Mouse (Mus musculus) kidney, embryonic 14.5 days (tissue): ENCODE data around the gene Oas1e. TPM values are rescaled to one million over a fixed set of nuclear protein-coding genes. Genes with fewer than 3 reads are reported as not detected.
"Not testable (repeated sequence)": the region's sequence is repeated elsewhere in the genome, so short reads cannot be mapped to it uniquely, and the experiment has no call there.

ENCODE experiments used
- ATAC-seq: fragments of 200-750 bp; cut with Nextera tagmentation; 2 replicates; pipeline ENCODE4 v1.8.0; 2017; ENCODE audit warnings: moderate number of reproducible peaks, mild to moderate bottlenecking, moderate TSS enrichment, moderate library complexity; ENCODE audit not compliant: low FRiP score, low TSS enrichment
- H3K27ac ChIP-seq: fragments of 300-500 bp; sonication (generic); 2 replicates; pipeline ENCODE4 v1.5.1; 2014; ENCODE audit warnings: low read depth, mild to moderate bottlenecking, low read length, moderate library complexity, mixed read lengths
- H3K27me3 ChIP-seq: fragments of 300-500 bp; sonication (generic); 2 replicates; pipeline ENCODE4 v1.6.1; 2014; ENCODE audit warnings: mild to moderate bottlenecking, low read length; ENCODE audit not compliant: control insufficient read depth, insufficient read depth
- H3K36me3 ChIP-seq: fragments of 300-500 bp; sonication (generic); 2 replicates; pipeline ENCODE4 v1.6.1; 2014; ENCODE audit warnings: low read length, mixed read lengths; ENCODE audit not compliant: control insufficient read depth, insufficient read depth
- H3K4me1 ChIP-seq: fragments of 300-500 bp; sonication (generic); 2 replicates; pipeline ENCODE4 v1.6.1; 2014; ENCODE audit warnings: low read length, mixed read lengths; ENCODE audit not compliant: control insufficient read depth, insufficient read depth
- H3K4me2 ChIP-seq: fragments of 300-500 bp; sonication (generic); replicated peaks from 2 replicates; pipeline ENCODE4 v1.6.1; 2014; ENCODE audit warnings: low read depth, mild to moderate bottlenecking, low read length
- H3K4me3 ChIP-seq: fragments of 300-500 bp; sonication (generic); 2 replicates; pipeline ENCODE4 v1.5.1; 2014; ENCODE audit warnings: mild to moderate bottlenecking, low read length
- H3K9ac ChIP-seq: fragments of 300-500 bp; sonication (generic); 2 replicates; pipeline ENCODE4 v1.6.1; 2014; ENCODE audit warnings: low read depth, mild to moderate bottlenecking, low read length, moderate library complexity
- H3K9me3 ChIP-seq: fragments of 300-500 bp; sonication (generic); 2 replicates; pipeline ENCODE4 v1.6.1; 2016; ENCODE audit warnings: low read length; ENCODE audit not compliant: control insufficient read depth
- WGBS: fragments of 180-500 bp; shearing (Covaris S2); extraction: QIAGEN DNeasy Blood & Tissue Kit; methylation state at CpG from one replicate; pipeline ENCODE4 v1.1.7; 2014; 5-methylcytosine and 5-hydroxymethylcytosine counted together
- polyA plus RNA-seq: library from polyadenylated mRNA; unstranded; fragments of >200 nt; fragmentation: Nextera tagmentation; extraction: Ambion mirVana; gene quantifications from 2 replicates; pipeline ENCODE4 v1.2.1, GENCODE M21; 2014

Oas1e gene
- not detected in 2 replicates for polyA plus RNA-seq

GRCm38 (mm10) chr5:120795480-120796034, at the start of gene Oas1e:
Gene Oas1e, minus strand, starts transcription at chr5:120795530.
- 32% methylated on average over 9 of the region's 9 CpGs for WGBS
- H3K4me2 ChIP-seq, H3K36me3 ChIP-seq, H3K4me1 ChIP-seq, H3K9ac ChIP-seq, H3K27me3 ChIP-seq, H3K27ac ChIP-seq, H3K4me3 ChIP-seq, H3K9me3 ChIP-seq: not testable (repeated sequence)
- 0 out of 2 replicates have a peak, but pooled peaks have one; percentile 49 for ATAC-seq

GRCm38 (mm10) chr5:120844713-120845112, 49.4 kb upstream of the Oas1e start:
- Histone ChIP-seq H3K27ac (no peak overlapping the region), H3K9ac (no peak overlapping the region), H3K4me2 (no peak overlapping the region), H3K36me3 (no peaks in the 10 kb centered on the region), H3K9me3 (0 out of 2 replicates have a peak, but pooled peaks cover 2% of the 10 kb centered on the region), H3K4me1 (no peaks in the 10 kb centered on the region), H3K27me3 (no peaks in the 10 kb centered on the region), H3K4me3 (no peak overlapping the region)
- ATAC-seq, result no peak
- WGBS, result 86% methylated on average over 3 of the region's 3 CpGs

- H3K4me1 ChIP-seq, result peaks cover 7% of the 10 kb centered on the region; the same call in 1 of the 2 replicates
- 9% methylated on average over 8 of the region's 8 CpGs for WGBS
- H3K27me3 ChIP-seq, result peaks cover 5% of the 10 kb centered on the region
- H3K4me2 ChIP-seq, result no peak overlapping the region
- no peaks in the 10 kb centered on the region for H3K36me3 ChIP-seq
- ATAC-seq, result no peak
- H3K9ac ChIP-seq, result no peak overlapping the region
- no peak overlapping the region for H3K4me3 ChIP-seq
- no peak overlapping the region for H3K27ac ChIP-seq
- H3K9me3 ChIP-seq, result no peaks in the 10 kb centered on the region
Measured at GRCm38 (mm10) chr5:120836731-120837585, 41.6 kb upstream of the Oas1e start.

- Histone ChIP-seq H3K9ac (no peak overlapping the region), H3K36me3 (no peaks in the 10 kb centered on the region), H3K27ac (no peak overlapping the region), H3K4me3 (no peak overlapping the region), H3K27me3 (peaks cover 5% of the 10 kb centered on the region), H3K9me3 (no peaks in the 10 kb centered on the region), H3K4me2 (peak overlapping the region; percentile 8; the same call in 1 of the 2 replicates), H3K4me1 (peaks cover 7% of the 10 kb centered on the region; the same call in 1 of the 2 replicates)
- ATAC-seq, result no peak
- WGBS, result 8% methylated on average over 17 of the region's 17 CpGs
Measured at GRCm38 (mm10) chr5:120833335-120834280, 38.3 kb upstream of the Oas1e start.

- H3K4me1 ChIP-seq, result peaks cover 7% of the 10 kb centered on the region; the same call in 1 of the 2 replicates
- 78% methylated on average over 4 of the region's 4 CpGs for WGBS
- no peak overlapping the region for H3K4me2 ChIP-seq
- no peaks in the 10 kb centered on the region for H3K36me3 ChIP-seq
- ATAC-seq, result no peak
- H3K4me3 ChIP-seq, result no peak overlapping the region
- no peak overlapping the region for H3K27ac ChIP-seq
- no peak overlapping the region for H3K9ac ChIP-seq
- H3K27me3 ChIP-seq, result peaks cover under 1% of the 10 kb centered on the region
- no peaks in the 10 kb centered on the region for H3K9me3 ChIP-seq
Measured at GRCm38 (mm10) chr5:120831031-120831430, 35.7 kb upstream of the Oas1e start.

GRCm38 (mm10) chr5:120818999-120819398, 23.7 kb upstream of the Oas1e start:
- no peak overlapping the region for H3K27ac ChIP-seq
- no peak overlapping the region for H3K9ac ChIP-seq
- no peak for ATAC-seq
- H3K4me3 ChIP-seq, result no peak overlapping the region
- peaks cover 11% of the 10 kb centered on the region for H3K9me3 ChIP-seq
- no peaks in the 10 kb centered on the region for H3K36me3 ChIP-seq
- no peaks in the 10 kb centered on the region for H3K27me3 ChIP-seq
- no peaks in the 10 kb centered on the region for H3K4me1 ChIP-seq
- H3K4me2 ChIP-seq, result no peak overlapping the region

GRCm38 (mm10) chr5:120815949-120816348, 20.6 kb upstream of the Oas1e start:
- Histone ChIP-seq H3K9ac (no peak overlapping the region), H3K4me2 (no peak overlapping the region), H3K36me3 (no peaks in the 10 kb centered on the region), H3K9me3 (peaks cover 11% of the 10 kb centered on the region), H3K27ac (no peak overlapping the region), H3K27me3 (no peaks in the 10 kb centered on the region), H3K4me1 (0 out of 2 replicates have a peak, but pooled peaks cover 5% of the 10 kb centered on the region), H3K4me3 (no peak overlapping the region)
- no peak for ATAC-seq
- 69% methylated on average over 3 of the region's 3 CpGs for WGBS

GRCm38 (mm10) chr5:120813023-120813422, 17.7 kb upstream of the Oas1e start:
- H3K4me3 ChIP-seq, result peak overlapping the region; percentile 32
- peak overlapping the region; percentile 29; the same call in 1 of the 2 replicates for H3K9ac ChIP-seq
- no peaks in the 10 kb centered on the region for H3K27me3 ChIP-seq
- no peaks in the 10 kb centered on the region for H3K9me3 ChIP-seq
- no peak overlapping the region for H3K27ac ChIP-seq
- WGBS, result 84% methylated on average over 6 of the region's 6 CpGs
- no peak for ATAC-seq
- peak overlapping the region; percentile 46 for H3K4me2 ChIP-seq
- 0 out of 2 replicates have a peak, but pooled peaks cover 5% of the 10 kb centered on the region for H3K4me1 ChIP-seq
- H3K36me3 ChIP-seq, result no peaks in the 10 kb centered on the region
